Mouse (Mus musculus): ENCODE results near the gene Nlrc5.
"Not testable (repeated sequence)": the region's sequence is repeated elsewhere in the genome, so short reads cannot be mapped to it uniquely, and the experiment has no call there.

The Nlrc5 gene

GRCm38 (mm10) chr8:94433981-94434466 is at the start of gene Nlrc5:
Gene Nlrc5 (plus strand): TSS chr8:94434356.
- peak; percentile 80 to 85 for DNase-seq

GRCm38 (mm10) chr8:94385506-94386213 is 48.5 kb upstream of the Nlrc5 start:
- no peak for DNase-seq

GRCm38 (mm10) chr8:94386214-94387026 is 47.7 kb upstream of the Nlrc5 start, which contains the start of gene Herpud1:
Gene Herpud1 (plus strand): TSS chr8:94386438.
- DNase-seq = peak; percentile 97

GRCm38 (mm10) chr8:94387027-94387684 is 47.0 kb upstream of the Nlrc5 start:
- DNase-seq = peak; percentile 55 to 70

GRCm38 (mm10) chr8:94387785-94388184 is 46.4 kb upstream of the Nlrc5 start:
- no peak for DNase-seq

GRCm38 (mm10) chr8:94389531-94389930 is 44.6 kb upstream of the Nlrc5 start:
- no peak for DNase-seq

- no peak for DNase-seq
Measured at GRCm38 (mm10) chr8:94390429-94390828, 43.7 kb upstream of the Nlrc5 start.

GRCm38 (mm10) chr8:94390910-94391309 is 43.2 kb upstream of the Nlrc5 start:
- DNase-seq = no peak

GRCm38 (mm10) chr8:94392147-94392546 is 42.0 kb upstream of the Nlrc5 start:
- no peak for DNase-seq

GRCm38 (mm10) chr8:94392648-94393047 is 41.5 kb upstream of the Nlrc5 start:
- no peak for DNase-seq

- DNase-seq = no peak
Measured at GRCm38 (mm10) chr8:94395851-94396540, 38.2 kb upstream of the Nlrc5 start.

- DNase-seq = no peak
Measured at GRCm38 (mm10) chr8:94396964-94397657, 37.0 kb upstream of the Nlrc5 start.

GRCm38 (mm10) chr8:94398587-94398986 is 35.6 kb upstream of the Nlrc5 start:
- DNase-seq = peak; percentile 49 to 70

- no peak for DNase-seq
Measured at GRCm38 (mm10) chr8:94399361-94399953, 34.7 kb upstream of the Nlrc5 start.

- DNase-seq = not testable (repeated sequence)
Measured at GRCm38 (mm10) chr8:94399957-94400356, 34.2 kb upstream of the Nlrc5 start.

GRCm38 (mm10) chr8:94408443-94409080 is 25.6 kb upstream of the Nlrc5 start:
- no peak for DNase-seq

GRCm38 (mm10) chr8:94409523-94409922 is 24.6 kb upstream of the Nlrc5 start:
- DNase-seq = no peak

- DNase-seq = no peak
Measured at GRCm38 (mm10) chr8:94412518-94412917, 21.6 kb upstream of the Nlrc5 start.

GRCm38 (mm10) chr8:94413509-94413908 is 20.6 kb upstream of the Nlrc5 start:
- DNase-seq = peak; percentile 38 to 72

GRCm38 (mm10) chr8:94415218-94415617 is 18.9 kb upstream of the Nlrc5 start:
- DNase-seq = peak; percentile 21 to 33

GRCm38 (mm10) chr8:94418017-94418416 is 16.1 kb upstream of the Nlrc5 start:
- DNase-seq = no peak

Measured in thymus, adult 18-20 months (tissue).